Mouse (Mus musculus) kidney, embryonic 14.5 days (tissue): ENCODE data around the gene Ap2m1. TPM values are rescaled to one million over a fixed set of nuclear protein-coding genes. Genes with fewer than 3 reads are reported as not detected.

ENCODE experiments used
- ATAC-seq: fragments of 200-750 bp; cut with Nextera tagmentation; 2 replicates; pipeline ENCODE4 v1.8.0; 2017; ENCODE audit warnings: moderate number of reproducible peaks, mild to moderate bottlenecking, moderate TSS enrichment, moderate library complexity; ENCODE audit not compliant: low FRiP score, low TSS enrichment
- H3K27ac ChIP-seq: fragments of 300-500 bp; sonication (generic); 2 replicates; pipeline ENCODE4 v1.5.1; 2014; ENCODE audit warnings: low read depth, mild to moderate bottlenecking, low read length, moderate library complexity, mixed read lengths
- H3K27me3 ChIP-seq: fragments of 300-500 bp; sonication (generic); 2 replicates; pipeline ENCODE4 v1.6.1; 2014; ENCODE audit warnings: mild to moderate bottlenecking, low read length; ENCODE audit not compliant: control insufficient read depth, insufficient read depth
- H3K36me3 ChIP-seq: fragments of 300-500 bp; sonication (generic); 2 replicates; pipeline ENCODE4 v1.6.1; 2014; ENCODE audit warnings: low read length, mixed read lengths; ENCODE audit not compliant: control insufficient read depth, insufficient read depth
- H3K4me1 ChIP-seq: fragments of 300-500 bp; sonication (generic); 2 replicates; pipeline ENCODE4 v1.6.1; 2014; ENCODE audit warnings: low read length, mixed read lengths; ENCODE audit not compliant: control insufficient read depth, insufficient read depth
- H3K4me2 ChIP-seq: fragments of 300-500 bp; sonication (generic); replicated peaks from 2 replicates; pipeline ENCODE4 v1.6.1; 2014; ENCODE audit warnings: low read depth, mild to moderate bottlenecking, low read length
- H3K4me3 ChIP-seq: fragments of 300-500 bp; sonication (generic); 2 replicates; pipeline ENCODE4 v1.5.1; 2014; ENCODE audit warnings: mild to moderate bottlenecking, low read length
- H3K9ac ChIP-seq: fragments of 300-500 bp; sonication (generic); 2 replicates; pipeline ENCODE4 v1.6.1; 2014; ENCODE audit warnings: low read depth, mild to moderate bottlenecking, low read length, moderate library complexity
- H3K9me3 ChIP-seq: fragments of 300-500 bp; sonication (generic); 2 replicates; pipeline ENCODE4 v1.6.1; 2016; ENCODE audit warnings: low read length; ENCODE audit not compliant: control insufficient read depth
- WGBS: fragments of 180-500 bp; shearing (Covaris S2); extraction: QIAGEN DNeasy Blood & Tissue Kit; methylation state at CpG from one replicate; pipeline ENCODE4 v1.1.7; 2014; 5-methylcytosine and 5-hydroxymethylcytosine counted together
- polyA plus RNA-seq: library from polyadenylated mRNA; unstranded; fragments of >200 nt; fragmentation: Nextera tagmentation; extraction: Ambion mirVana; gene quantifications from 2 replicates; pipeline ENCODE4 v1.2.1, GENCODE M21; 2014

Gene Ap2m1
- polyA plus RNA-seq, 1 experiment from 2014 or later, result 607 TPM

DNA sequence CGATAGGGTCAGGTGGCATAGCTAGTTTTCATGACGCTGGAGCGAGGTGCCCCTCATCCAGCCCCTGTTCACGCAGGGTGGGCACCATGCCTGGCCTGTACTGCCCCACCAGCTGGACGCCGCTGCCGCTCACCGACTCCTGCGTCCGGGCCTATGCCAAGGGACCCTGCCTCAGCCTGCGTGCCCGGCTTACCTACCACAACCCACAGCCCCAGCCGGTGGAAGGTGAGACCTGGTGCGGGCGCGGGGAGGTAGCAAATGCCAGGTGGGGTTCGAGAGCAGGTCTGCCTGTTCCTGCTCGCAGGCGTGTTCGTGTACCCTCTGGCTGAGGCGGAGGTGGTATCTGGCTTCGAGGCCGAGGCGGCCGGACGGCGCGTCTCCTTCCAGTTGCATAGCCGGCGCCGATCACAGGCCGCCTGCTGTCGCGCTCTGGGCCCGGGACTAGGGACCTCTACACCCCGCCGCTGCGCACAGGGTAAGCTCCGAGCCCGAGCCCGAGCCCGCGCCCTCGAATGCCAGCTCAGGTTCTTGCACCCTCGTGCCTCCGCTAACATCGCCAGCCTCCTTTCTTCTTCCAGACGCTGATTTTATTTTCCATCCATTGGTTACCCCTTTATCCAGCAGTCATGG is 55.9 kb downstream of the Ap2m1 start:
- WGBS, result 5% methylated on average over 43 of the region's 48 CpGs
- Histone ChIP-seq H3K4me2 (peak overlapping the region; percentile 84; the same call in 1 of the 2 replicates), H3K4me3 (peak overlapping the region; percentile 23), H3K36me3 (no peaks in the 10 kb centered on the region), H3K9ac (no peak overlapping the region), H3K27me3 (peaks cover 55% of the 10 kb centered on the region), H3K4me1 (no peaks in the 10 kb centered on the region; the same call in 1 of the 2 replicates), H3K27ac (no peak overlapping the region), H3K9me3 (0 out of 2 replicates have a peak, but pooled peaks cover 2% of the 10 kb centered on the region)
- ATAC-seq, result peak; percentile 19; the same call in 1 of the 2 replicates

Other genes starting within 250 kb of the Ap2m1 start
- gene Parl, start 233.1 kb upstream of the Ap2m1 start, polyA plus RNA-seq, result 84.6 and 110 TPM in 2 replicates
- gene Cyp2ab1, start 210.1 kb upstream of the Ap2m1 start, polyA plus RNA-seq, result not detected in 2 replicates
- gene Abcc5, start 109.1 kb upstream of the Ap2m1 start, polyA plus RNA-seq, result 37.3 and 64.0 TPM in 2 replicates
- 68.6 and 115 TPM in 2 replicates for gene Eif2b5, start 36.7 kb upstream of the Ap2m1 start, polyA plus RNA-seq
- gene Dvl3, start 18.5 kb upstream of the Ap2m1 start, polyA plus RNA-seq, result 29.1 and 30.5 TPM in 2 replicates
- gene Abcf3, start 13.1 kb downstream of the Ap2m1 start, polyA plus RNA-seq, result 42.6 and 44.5 TPM in 2 replicates
- 0.79 and 1.3 TPM in 2 replicates for gene Vwa5b2, start 54.0 kb downstream of the Ap2m1 start, polyA plus RNA-seq
- gene Eef1akmt4, start 76.1 kb downstream of the Ap2m1 start, polyA plus RNA-seq, result 42.2 and 42.4 TPM in 2 replicates
- not detected in 2 replicates for gene Gm49333, start 76.1 kb downstream of the Ap2m1 start, polyA plus RNA-seq
- 44.3 and 55.7 TPM in 2 replicates for gene Alg3, start 76.3 kb downstream of the Ap2m1 start, polyA plus RNA-seq
- gene Camk2n2, start 85.8 kb downstream of the Ap2m1 start, polyA plus RNA-seq, result 1.7 and 1.9 TPM in 2 replicates
- gene Ece2, start 94.3 kb downstream of the Ap2m1 start, polyA plus RNA-seq, result 2.6 and 3.1 TPM in 2 replicates
- gene Psmd2, start 116.2 kb downstream of the Ap2m1 start, polyA plus RNA-seq, result 208 and 355 TPM in 2 replicates
- 131 and 213 TPM in 2 replicates for gene Eif4g1, start 132.8 kb downstream of the Ap2m1 start, polyA plus RNA-seq
- 3.8 and 5.5 TPM in 2 replicates for gene Fam131a, start 157.8 kb downstream of the Ap2m1 start, polyA plus RNA-seq
- 147 and 172 TPM in 2 replicates for gene Polr2h, start 182.2 kb downstream of the Ap2m1 start, polyA plus RNA-seq
- 15.5 and 17.3 TPM in 2 replicates for gene Clcn2, start 182.3 kb downstream of the Ap2m1 start, polyA plus RNA-seq
- gene Chrd, start 197.6 kb downstream of the Ap2m1 start, polyA plus RNA-seq, result 3.9 and 4.6 TPM in 2 replicates
- gene Thpo, start 199.0 kb downstream of the Ap2m1 start, polyA plus RNA-seq, result 0.89 and 1.2 TPM in 2 replicates